Mouse (Mus musculus) megakaryocyte, embryonic 14.5 days (primary cell): ENCODE measurements around the gene Map3k20.

Source experiments
- FLI1 ChIP-seq: IDR thresholded peaks from 2 replicates; pipeline ENCODE4 v1.6.1; 2012; ENCODE audit warnings: low read length, inconsistent platforms, mixed read lengths
- GATA1 ChIP-seq: IDR thresholded peaks from 3 replicates; pipeline ENCODE4 v1.6.1; 2012; ENCODE audit warnings: mixed read lengths, low read length, inconsistent platforms, borderline replicate concordance

DNA sequence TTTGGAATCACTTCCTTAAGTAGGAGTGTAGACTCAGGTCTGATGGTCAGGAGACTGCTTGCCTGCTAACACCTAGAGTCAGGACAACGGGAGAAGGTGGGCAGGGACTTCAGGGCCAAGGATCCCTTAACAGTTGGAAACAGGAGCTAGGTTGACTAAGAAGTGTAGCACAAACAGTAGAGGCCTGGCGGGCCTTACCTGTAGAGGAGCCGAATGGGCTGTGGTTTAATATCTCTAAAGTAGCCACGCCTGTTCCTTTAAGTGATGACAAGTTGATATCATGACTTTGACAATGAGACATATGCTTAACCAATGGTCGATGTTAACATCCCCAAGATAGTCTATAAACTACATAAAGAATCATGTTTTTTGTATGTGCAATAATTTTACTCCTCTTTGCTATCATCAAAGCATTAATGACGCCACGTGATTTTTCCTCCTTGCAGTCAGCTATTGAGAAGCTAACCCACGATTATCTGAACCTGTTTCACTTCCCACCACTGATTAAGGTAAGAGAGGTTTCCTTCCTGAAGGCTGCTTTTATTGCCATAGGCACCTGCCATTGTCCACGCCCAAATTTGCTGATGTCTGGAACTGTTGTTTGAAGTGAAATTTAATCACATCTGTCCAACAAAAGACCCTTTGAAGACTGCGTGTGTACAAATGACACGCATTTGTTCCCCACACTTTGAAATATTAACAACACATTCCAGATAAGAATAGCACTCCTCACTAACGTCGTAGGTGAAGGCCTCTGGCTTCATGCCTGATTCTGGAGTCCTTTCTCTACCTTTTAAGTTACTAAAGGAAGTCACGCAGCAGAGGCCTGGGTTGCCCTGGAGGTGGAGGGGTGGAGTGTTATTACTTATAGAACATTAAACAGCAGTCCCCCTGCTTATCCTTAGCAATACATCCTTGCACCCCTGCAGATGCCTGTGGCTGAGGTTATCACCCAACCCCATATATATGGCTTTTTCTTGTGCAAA lies 131.0 kb downstream of the Map3k20 start:
- no peak for TF ChIP-seq FLI1
- TF ChIP-seq GATA1: no peak
